Mouse (Mus musculus) megakaryocyte, adult 5-6 weeks (primary cell): ENCODE data around the gene Ndufb5. TPM values are rescaled to one million over a fixed set of nuclear protein-coding genes. Genes with fewer than 3 reads are reported as not detected.
"Not testable (repeated sequence)": the region's sequence is repeated elsewhere in the genome, so short reads cannot be mapped to it uniquely, and the experiment has no call there.

Source experiments
- ATAC-seq: 2 replicates; pipeline ENCODE4 v1.8.0; 2016; ENCODE audit warnings: mild to moderate bottlenecking, inconsistent platforms; ENCODE audit not compliant: poor library complexity, severe bottlenecking
- total RNA-seq, 2 experiments: library from RNA; stranded (forward) in 1 of 2; stranded (reverse) in 1 of 2; fragments of 153-499, 151-499 nt in 1 of 2; fragments of 221-1000, 200-1000 nt in 1 of 2; gene quantifications; 2 replicates each; pipeline versions ENCODE4 v1.2.3 to v1.2.4; 2015 to 2017

Gene Ndufb5
- total RNA-seq, 2 experiments from 2014 or later: 134 to 191 TPM

DNA sequence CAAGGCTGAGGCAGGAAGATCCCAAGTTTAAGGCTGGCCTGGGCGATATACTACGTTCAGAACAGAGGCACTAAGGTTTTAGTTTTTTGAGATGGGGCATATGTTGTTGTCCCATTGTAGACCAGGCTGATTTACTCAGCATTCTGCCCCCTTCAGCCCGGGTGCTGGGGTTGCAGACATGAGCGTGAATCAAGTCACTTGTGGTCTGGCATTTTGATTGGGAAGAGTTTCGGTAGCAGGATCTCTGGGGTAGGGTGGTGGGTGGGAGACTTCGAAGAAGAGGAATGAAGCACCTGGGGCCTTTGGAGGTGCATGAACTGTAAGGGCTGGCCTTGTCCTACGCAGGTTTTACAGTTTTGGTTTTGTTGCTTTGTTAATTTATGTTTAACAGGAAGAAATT is 12.6 kb upstream of the Ndufb5 start:
- no peak for ATAC-seq

DNA sequence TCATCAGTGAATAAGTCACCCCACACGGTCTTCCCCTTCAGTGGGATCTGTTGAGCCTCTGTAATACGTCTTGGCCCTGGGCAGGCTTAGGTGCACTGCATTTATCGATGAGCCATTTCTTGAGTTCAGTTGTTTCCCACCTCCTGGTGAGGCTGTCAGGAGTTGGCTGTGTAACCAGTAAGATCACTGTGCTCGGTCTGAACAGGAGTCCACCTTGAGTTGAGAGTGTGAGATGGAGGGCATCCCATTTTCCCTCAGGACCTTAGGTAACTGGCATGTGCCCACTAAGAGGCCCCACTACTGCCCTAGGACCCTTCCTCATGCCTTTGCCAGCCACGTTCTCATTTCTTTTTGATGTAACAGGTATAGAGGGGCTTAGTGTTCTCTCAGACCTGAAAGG is 10.8 kb upstream of the Ndufb5 start:
- ATAC-seq: no peak

DNA sequence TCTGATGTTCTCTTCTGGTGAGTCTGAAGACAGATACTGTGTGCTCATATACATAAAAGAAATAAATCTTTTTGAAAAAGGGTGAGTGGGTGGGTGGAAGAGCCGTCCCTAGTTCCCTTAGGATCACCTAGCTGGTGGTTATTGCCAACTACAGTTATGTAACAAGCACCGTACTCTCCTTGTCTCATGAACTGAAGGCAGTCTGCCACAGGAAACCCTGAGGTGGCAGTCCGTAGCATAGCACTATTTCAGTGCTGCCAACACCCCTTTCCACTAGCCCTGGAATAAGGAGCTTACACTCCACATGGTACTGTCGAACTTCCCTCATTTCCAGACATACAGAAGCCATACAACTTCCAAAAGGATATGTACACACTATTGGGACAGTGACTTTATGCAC is 8.9 kb upstream of the Ndufb5 start:
- ATAC-seq: no peak

DNA sequence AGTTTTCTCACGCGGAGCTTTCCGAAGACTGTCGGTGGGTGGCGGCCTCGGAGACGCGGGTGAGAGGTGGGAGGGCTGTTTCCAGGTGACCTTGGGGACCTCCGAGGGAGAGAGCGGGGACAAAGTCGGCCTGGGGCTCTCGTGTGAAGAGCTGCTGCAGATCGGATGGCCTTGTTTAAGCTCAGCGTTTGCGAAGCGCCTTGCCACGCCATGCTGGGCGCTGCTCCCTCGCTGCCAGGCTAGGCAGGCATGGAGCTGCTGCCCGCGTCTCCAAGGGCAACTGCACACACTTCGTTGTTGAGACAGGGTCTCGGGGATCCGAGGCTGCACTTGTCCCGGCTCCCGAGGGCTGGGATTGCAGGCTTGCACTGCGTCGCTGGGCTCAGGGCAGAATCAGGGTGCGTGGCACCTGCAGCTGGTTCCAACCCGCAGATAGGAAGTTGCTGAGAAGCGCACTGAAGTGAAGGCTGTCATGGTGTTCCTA is 424 bp downstream of the Ndufb5 start, which contains the start of gene Mrpl47:
TSS of gene Mrpl47 (minus strand) at position 434 of the 484 bp plus-strand sequence.
- peak; percentile 6; the same call in 1 of the 2 replicates for ATAC-seq

DNA sequence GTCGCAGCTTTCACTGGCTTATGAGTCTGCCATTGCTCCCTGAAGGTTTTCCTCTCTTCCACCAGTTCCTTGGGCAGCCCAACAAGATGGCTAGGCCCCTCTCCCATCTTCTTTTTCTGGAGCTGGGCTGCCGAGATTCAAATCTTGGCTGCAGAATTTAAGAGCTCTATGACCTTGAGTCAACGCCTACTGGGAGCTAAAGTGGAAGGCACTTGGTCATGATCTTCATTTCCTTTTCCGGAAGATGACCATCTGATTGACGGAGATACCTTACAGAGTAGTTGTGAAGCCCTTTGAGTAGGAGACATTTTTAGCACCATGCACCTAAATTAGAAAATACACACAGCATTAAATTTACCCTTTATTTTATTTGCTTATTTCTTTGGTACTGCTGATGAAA is 1.8 kb downstream of the Ndufb5 start:
- ATAC-seq: no peak

DNA sequence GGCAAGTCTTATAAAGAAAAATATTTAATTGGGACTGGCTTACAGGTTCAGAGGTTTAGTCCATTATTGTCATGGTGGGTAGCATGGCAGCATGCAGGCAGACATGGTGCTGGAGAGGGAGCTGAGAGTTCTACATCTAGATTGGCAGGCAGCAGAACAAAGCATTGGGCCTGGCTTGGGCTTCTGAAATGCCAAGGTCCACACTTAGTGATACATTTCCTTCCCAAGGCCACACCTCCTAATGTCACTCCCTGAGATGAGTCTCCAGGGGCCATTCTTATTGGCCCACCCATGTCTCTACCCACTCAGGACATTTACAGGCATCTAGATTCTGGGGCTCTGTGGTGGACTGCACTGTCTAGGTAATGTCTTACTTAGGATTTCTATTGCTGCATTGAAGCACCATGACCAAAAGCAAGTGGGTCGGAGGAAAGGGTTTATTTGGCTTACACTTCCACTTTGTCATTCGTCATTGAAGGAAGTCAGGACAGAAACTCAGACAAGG is 5.5 kb downstream of the Ndufb5 start:
- ATAC-seq: no peak

DNA sequence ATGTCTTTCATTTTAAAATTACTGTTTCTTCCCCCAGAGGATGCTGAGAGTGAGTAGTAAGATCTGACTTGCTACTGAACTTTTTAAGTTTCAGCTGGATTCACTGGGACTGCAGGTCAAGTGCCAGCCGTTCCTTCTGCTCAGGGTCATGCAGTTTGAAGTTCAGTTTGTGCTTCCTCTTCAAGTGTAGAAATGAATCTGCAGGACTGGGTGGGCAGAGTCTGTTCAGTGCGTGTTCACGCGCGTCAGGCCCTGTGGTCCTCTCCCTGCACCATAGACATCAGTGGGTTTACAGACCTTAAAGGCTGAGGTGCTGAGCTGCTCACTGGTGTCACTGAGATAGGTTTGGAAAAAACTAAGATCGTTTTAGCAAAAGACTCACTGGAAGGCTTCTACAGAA is 8.2 kb downstream of the Ndufb5 start:
- no peak for ATAC-seq

DNA sequence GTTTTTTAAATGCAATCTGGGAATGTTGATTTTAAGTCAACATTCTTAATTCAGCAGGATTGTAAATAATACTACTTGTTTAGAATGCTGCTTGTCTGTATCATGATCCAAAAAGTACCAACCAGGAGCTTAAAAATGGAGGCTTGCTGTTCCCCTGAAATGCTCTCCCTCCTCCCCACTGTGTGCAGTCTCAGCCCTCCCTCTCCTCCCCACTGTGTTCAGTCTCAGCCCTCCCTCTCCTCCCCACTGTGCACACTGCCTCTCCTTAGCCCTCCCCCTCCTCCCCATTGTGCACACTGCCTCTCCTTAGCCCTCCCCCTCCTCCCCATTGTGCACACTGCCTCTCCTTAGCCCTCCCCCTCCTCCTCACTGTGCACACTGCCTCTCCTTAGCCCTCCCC is 8.6 kb downstream of the Ndufb5 start:
- not testable (repeated sequence) for ATAC-seq

DNA sequence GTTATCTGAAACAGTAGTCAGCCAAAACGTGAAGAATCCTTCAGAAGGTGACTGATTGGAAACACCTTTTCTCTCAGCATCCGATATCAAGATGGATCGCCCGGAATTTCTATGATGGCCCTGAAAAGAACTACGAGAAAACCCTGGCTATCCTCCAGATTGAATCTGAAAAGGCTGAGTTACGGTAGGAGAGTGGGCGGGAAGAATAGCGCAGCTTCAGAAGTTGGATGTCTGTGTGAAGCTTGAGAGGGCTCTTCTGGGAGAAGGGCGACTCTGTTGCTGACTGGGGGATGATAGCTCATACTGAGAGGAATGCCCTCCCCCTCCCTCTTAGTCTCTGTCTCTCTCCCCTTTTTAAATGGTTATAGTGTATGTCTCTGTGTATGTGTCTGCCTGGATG is 11.6 kb downstream of the Ndufb5 start:
- ATAC-seq: no peak

DNA sequence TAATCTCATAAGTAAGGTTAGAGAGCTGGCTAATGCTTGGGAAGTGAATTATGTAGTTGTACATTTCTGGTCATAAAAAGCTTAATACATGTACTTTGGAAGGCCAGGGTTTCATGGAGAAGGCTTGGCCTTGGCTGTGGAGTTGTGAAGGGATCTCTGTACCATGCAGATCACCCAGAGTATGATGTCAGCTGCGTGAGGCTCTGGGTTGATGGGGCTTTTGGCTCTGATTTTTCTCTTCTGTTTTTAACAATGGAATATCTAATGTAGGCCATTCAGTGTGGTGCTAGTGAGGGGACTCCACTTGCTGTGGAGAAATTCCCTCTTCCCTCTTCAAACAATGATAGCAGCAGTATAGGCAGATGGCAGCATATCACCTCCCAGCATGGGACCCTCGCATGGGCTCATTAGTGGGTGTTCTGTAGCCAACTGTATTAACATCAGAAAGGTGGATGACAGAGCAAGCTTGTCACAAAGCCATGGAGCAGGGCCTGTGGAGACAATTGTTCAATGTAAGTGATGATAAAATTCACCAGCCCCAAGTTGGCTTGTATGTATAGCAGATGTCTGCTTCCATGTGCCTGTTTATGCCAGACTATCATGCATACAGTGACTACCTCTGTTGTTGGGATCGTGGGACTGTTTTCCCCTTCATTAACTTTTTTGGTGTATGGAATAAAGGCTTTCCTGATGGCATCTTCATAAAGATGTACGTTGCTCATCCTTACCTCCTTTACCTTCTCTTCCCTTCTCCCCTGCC is 13.2 kb downstream of the Ndufb5 start:
- ATAC-seq: no peak

DNA sequence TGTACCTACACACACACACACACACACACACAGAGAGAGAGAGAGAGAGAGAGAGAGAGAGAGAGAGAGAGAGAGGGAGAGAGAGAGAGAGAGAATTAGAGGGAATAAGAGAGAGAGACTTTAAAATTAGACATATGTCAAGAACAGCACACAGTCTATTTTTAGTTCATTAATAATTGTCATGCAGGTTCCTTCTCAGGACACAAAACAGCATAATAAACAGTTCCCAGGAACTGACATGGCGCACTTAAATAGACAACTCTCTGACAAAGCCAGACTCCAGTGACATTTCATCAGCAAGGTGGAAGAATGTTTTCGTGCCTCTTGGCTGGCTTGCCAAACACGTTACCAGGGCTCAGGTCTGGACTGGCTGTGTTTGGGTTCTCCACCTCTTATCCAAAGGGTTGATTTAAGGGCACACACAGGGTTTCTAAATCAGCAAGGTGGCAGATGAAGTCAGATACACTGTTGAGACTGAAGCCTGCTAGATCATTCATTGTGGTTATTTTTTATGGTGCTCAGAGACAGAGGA is 17.7 kb downstream of the Ndufb5 start:
- ATAC-seq: no peak

DNA sequence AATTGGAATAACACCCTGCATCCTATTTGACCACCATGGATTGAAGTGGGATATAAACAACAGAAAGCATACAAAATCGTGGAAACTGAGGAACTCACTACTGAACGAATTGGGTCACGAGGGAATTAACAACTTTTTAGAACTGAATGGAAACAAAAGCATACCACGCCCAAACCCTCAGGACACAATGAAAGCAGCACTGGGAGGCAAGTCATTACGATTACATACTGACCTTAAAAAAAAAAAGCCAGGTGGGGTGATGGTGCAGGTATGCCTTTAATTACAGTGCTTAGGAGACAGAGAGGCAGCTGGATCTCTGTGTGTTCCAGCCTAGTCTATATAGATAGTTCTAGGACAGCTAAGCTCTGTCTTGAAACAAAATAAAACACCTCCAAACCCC is 22.4 kb downstream of the Ndufb5 start:
- ATAC-seq: no peak

DNA sequence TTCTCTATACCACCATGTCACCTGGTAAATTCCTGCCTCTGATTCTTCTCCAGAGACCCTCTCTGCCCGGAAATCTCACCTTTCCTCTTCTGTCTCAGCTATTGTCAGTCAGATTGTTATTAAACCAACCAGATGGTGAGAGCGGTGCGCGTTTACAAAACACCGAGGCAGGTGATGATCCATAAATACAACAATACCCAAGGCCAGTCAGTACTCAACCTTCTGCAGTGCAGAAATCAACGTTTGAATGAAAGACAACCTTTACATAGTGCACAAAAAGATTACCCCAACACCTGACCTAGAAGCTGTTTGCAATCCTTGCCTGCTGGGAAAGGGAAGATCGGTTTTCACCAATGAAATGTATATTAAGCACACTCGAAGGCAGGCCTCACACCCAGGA is 26.2 kb downstream of the Ndufb5 start:
- ATAC-seq: no peak

DNA sequence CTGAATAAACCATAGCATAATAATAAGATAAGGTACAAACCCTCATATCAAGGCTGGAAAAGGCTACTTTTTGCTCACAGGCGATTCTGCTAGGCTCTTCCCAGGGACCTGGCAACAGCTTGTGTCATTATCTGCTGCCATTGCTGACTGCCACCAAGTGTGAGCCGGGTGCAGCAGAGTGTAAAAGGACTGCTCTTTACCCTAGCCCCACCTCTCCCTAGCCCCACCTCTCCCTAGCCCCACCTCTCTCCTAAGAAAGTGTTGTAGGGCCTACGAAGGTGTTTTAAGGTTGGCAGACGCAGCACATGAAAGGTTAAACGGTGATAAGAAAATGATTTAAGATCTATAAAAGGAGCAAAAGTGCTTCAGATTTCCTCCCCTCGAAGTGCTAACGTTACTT is 27.1 kb downstream of the Ndufb5 start:
- ATAC-seq: no peak

DNA sequence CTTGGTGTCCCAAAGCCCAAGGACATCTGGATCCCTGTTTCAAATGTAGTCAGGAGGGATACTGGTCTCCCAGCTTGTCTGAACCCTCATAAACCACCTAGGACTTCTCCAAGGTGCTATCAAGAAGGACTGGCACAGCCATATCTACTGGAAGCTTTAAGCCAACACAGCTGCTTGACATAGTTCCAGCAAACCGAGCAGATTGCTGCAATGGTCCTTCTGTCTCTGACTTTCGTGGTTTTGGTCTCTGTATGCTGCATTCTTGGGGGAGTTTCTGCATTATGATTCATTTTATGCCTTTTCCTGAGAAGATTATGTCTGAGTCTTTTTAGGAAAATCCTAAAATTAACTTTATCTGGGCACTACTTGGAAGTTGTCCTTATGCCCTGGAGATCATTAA is 34.0 kb downstream of the Ndufb5 start:
- ATAC-seq: no peak

Other genes starting within 250 kb of the Ndufb5 start
- not detected in 2 replicates for gene Kcnmb3, start 244.8 kb upstream of the Ndufb5 start, total RNA-seq (2015)
- gene Kcnmb3, start 244.8 kb upstream of the Ndufb5 start, total RNA-seq (2017): not detected in 2 replicates
- gene Zfp639, start 226.7 kb upstream of the Ndufb5 start, total RNA-seq (2015): 32.8 and 37.5 TPM in 2 replicates
- gene Zfp639, start 226.7 kb upstream of the Ndufb5 start, total RNA-seq (2017): 36.0 and 39.4 TPM in 2 replicates
- gene Mfn1, start 207.5 kb upstream of the Ndufb5 start, total RNA-seq (2015): 20.3 and 29.8 TPM in 2 replicates
- gene Mfn1, start 207.5 kb upstream of the Ndufb5 start, total RNA-seq (2017): 16.9 and 21.4 TPM in 2 replicates
- 1.8 and 2.7 TPM in 2 replicates for gene Gnb4, start 120.4 kb upstream of the Ndufb5 start, total RNA-seq (2015)
- gene Gnb4, start 120.4 kb upstream of the Ndufb5 start, total RNA-seq (2017): 2.0 and 5.2 TPM in 2 replicates
- gene Actl6a, start 30.7 kb upstream of the Ndufb5 start, total RNA-seq (2015): 79.1 and 92.8 TPM in 2 replicates
- gene Actl6a, start 30.7 kb upstream of the Ndufb5 start, total RNA-seq (2017): 45.4 and 58.9 TPM in 2 replicates
- 19.2 and 22.0 TPM in 2 replicates for gene Mrpl47, start 615 bp downstream of the Ndufb5 start, total RNA-seq (2015)
- 6.7 and 14.0 TPM in 2 replicates for gene Mrpl47, start 615 bp downstream of the Ndufb5 start, total RNA-seq (2017)
- not detected in 2 replicates for gene Usp13, start 80.6 kb downstream of the Ndufb5 start, total RNA-seq (2015)
- gene Usp13, start 80.6 kb downstream of the Ndufb5 start, total RNA-seq (2017): not detected in 2 replicates